Mouse (Mus musculus) stomach, embryonic 15.5 days (tissue): ENCODE measurements at regions not wholly inside any gene's neighbourhood (a gene's known extent, or its start where the extent isn't known, plus 50 kb on each side); places are given as distances from the start of the nearest gene placed in this dataset.

ENCODE experiments used
- ATAC-seq: fragments of 200-750 bp; cut with Nextera tagmentation; 2 replicates; pipeline ENCODE4 v1.8.0; 2017; ENCODE audit warnings: low read depth, moderate number of reproducible peaks, moderate TSS enrichment; ENCODE audit not compliant: insufficient read depth, low FRiP score
- H3K27ac ChIP-seq: fragments of 300-500 bp; sonication (generic); 2 replicates; pipeline ENCODE4 v1.5.1; 2015; ENCODE audit warnings: mild to moderate bottlenecking, inconsistent platforms
- H3K27me3 ChIP-seq: fragments of 300-500 bp; sonication (generic); replicated peaks from 2 replicates; pipeline ENCODE4 v1.6.1; 2015; ENCODE audit warnings: inconsistent platforms
- H3K36me3 ChIP-seq: fragments of 300-500 bp; sonication (generic); 2 replicates; pipeline ENCODE4 v1.6.1; 2015; ENCODE audit warnings: inconsistent platforms
- H3K4me1 ChIP-seq: fragments of 300-500 bp; sonication (generic); 2 replicates; pipeline ENCODE4 v1.6.1; 2015; ENCODE audit warnings: inconsistent platforms
- H3K4me2 ChIP-seq: fragments of 300-500 bp; sonication (generic); 2 replicates; pipeline ENCODE4 v1.6.1; 2015; ENCODE audit warnings: mild to moderate bottlenecking, inconsistent platforms
- H3K4me3 ChIP-seq: fragments of 300-500 bp; sonication (generic); replicated peaks from 2 replicates; pipeline ENCODE4 v1.5.1; 2015; ENCODE audit warnings: inconsistent platforms
- H3K9ac ChIP-seq: fragments of 300-500 bp; sonication (generic); 2 replicates; pipeline ENCODE4 v1.6.1; 2015; ENCODE audit warnings: inconsistent platforms
- H3K9me3 ChIP-seq: fragments of 300-500 bp; sonication (generic); 2 replicates; pipeline ENCODE4 v1.6.1; 2016; ENCODE audit warnings: inconsistent platforms
- WGBS: fragments of 180-500 bp; shearing (Covaris S2); methylation state at CpG from one replicate; pipeline ENCODE4 v1.1.7; 2015; 5-methylcytosine and 5-hydroxymethylcytosine counted together

DNA sequence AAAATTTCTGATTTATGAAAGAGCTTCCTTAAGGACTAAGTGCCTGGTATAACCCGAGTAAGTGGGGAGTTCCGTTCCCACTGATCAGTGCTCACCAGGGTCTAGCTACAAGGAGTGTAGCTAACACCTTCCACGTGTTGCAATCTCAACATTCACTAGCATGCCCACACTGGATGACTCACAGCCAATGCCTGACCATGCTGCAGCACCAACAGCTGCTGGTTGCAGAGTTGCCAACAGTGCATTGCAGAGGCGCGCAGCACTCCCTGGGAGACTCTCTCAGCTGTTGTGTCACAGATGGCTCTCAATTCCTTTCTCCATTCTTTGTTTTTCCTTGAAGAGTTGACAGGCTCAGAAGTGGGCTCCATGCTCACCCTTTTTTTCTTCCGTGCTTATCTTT, 787.5 kb upstream of the Tenm3 start:
- no peak for ATAC-seq
- Histone ChIP-seq H3K4me2 (no peak overlapping the region), H3K9ac (no peak overlapping the region), H3K27ac (no peak overlapping the region), H3K27me3 (no peaks in the 10 kb centered on the region), H3K4me3 (no peak overlapping the region), H3K9me3 (no peaks in the 10 kb centered on the region), H3K4me1 (no peaks in the 10 kb centered on the region), H3K36me3 (no peaks in the 10 kb centered on the region)
- WGBS = 73% methylated on average over 6 of the region's 6 CpGs

DNA sequence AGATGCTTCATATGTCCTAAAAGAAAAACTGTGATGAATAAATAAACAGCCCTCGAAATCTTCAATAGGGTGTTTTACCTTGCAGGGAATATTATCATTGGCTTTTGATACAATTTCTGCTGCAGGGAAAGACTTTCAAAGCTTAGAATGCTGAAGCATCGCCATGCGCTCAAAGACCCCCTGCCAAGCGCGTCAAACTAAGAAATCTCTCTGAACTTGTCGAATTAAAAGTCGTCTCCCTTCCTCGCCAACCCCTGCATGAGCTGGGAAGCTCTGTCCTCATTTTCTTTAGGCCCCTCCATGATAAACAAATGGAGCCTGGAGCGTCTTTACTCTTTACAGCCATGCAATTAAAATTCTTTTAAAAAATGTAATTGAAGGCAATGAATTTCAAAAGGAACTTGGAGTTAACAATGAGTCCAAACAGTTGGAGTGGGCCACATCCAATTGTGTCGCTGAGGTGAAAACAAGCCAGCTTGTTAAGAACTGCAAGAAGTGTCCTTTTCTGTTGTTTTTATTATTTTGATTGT, 784.3 kb upstream of the Tenm3 start:
- 40% methylated on average over 10 of the region's 10 CpGs for WGBS
- H3K9me3 ChIP-seq = no peaks in the 10 kb centered on the region
- H3K27me3 ChIP-seq = no peaks in the 10 kb centered on the region
- no peak overlapping the region for H3K27ac ChIP-seq
- no peaks in the 10 kb centered on the region for H3K36me3 ChIP-seq
- no peak overlapping the region for H3K4me3 ChIP-seq
- no peak overlapping the region for H3K4me2 ChIP-seq
- no peak for ATAC-seq
- H3K4me1 ChIP-seq = no peaks in the 10 kb centered on the region
- H3K9ac ChIP-seq = no peak overlapping the region

DNA sequence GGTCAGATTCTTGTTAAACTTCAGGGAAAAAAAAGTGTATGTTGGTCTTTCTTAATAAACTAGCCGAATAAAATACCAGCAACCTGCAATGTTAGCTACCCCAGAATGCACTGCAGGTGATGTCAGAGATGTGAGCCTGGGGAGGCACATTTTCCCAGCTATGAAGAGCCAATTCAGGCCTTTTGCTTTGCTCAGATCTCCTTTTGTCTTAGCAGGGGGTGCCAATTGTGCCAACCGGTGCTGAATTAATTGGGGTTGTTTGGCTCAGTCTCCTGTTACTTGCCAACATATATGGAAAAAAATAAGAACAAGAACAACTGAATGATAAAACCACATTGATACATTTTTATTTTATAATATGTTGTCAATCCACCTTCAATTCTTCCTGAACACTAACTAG, 751.8 kb upstream of the Tenm3 start:
- ATAC-seq = no peak
- WGBS = 68% methylated on average over 2 of the region's 2 CpGs
- no peak overlapping the region for H3K27ac ChIP-seq
- no peak overlapping the region for H3K4me3 ChIP-seq
- H3K27me3 ChIP-seq = no peaks in the 10 kb centered on the region
- no peaks in the 10 kb centered on the region for H3K36me3 ChIP-seq
- H3K4me1 ChIP-seq = no peaks in the 10 kb centered on the region
- H3K4me2 ChIP-seq = no peak overlapping the region
- no peaks in the 10 kb centered on the region for H3K9me3 ChIP-seq
- H3K9ac ChIP-seq = no peak overlapping the region

GRCm38 (mm10) chr8:49567423-49567822, 723.7 kb upstream of the Tenm3 start:
- Histone ChIP-seq H3K4me2 (no peak overlapping the region), H3K36me3 (no peaks in the 10 kb centered on the region), H3K4me3 (no peak overlapping the region), H3K9me3 (no peaks in the 10 kb centered on the region), H3K9ac (no peak overlapping the region), H3K4me1 (no peaks in the 10 kb centered on the region), H3K27ac (no peak overlapping the region), H3K27me3 (no peaks in the 10 kb centered on the region)
- no peak for ATAC-seq
- 63% methylated on average over 3 of the region's 3 CpGs for WGBS

DNA sequence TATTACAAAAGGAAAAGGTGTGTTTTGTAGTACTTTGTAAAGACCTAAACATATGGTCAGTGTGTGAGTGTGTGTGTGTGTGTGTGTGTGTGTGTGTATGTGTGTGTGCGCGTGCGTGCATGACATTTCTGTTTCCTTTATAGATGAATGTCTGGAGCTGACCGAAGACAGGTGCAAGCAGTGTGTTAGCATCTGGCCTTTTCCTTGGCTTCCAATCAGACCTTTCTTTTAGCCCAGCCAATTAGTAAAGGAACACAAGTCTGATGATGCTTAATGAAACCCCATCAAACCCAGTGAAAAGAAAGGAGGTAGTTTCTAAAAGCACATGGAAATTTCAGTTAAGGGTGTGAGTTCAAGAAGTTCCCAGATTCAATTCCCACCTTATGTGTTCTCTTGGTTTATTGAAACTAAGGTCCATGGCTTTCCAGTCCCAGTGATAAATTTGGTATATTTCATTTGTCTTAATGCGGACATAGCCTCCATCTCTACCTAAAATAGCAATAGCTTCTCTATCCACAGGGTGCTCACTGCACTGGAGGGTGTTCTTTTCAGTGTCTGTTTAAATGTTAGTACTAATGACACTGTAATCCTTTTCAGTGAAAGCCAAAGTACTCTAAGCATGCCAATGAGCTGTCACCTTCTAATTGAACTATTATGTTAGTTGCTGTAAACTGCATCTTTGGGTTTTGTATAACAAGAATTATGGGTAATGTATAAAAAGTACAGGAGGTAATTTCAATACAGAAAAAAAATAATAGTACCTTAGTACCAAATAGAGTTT, 719.9 kb upstream of the Tenm3 start:
- H3K27me3 ChIP-seq = no peaks in the 10 kb centered on the region
- no peak overlapping the region for H3K27ac ChIP-seq
- WGBS = 90% methylated on average over 5 of the region's 5 CpGs
- H3K36me3 ChIP-seq = no peaks in the 10 kb centered on the region
- no peak overlapping the region for H3K4me3 ChIP-seq
- no peak overlapping the region for H3K9ac ChIP-seq
- no peak overlapping the region for H3K4me2 ChIP-seq
- no peaks in the 10 kb centered on the region for H3K9me3 ChIP-seq
- no peak for ATAC-seq
- no peaks in the 10 kb centered on the region for H3K4me1 ChIP-seq

- Histone ChIP-seq H3K4me1 (no peaks in the 10 kb centered on the region), H3K9me3 (no peaks in the 10 kb centered on the region), H3K9ac (no peak overlapping the region), H3K27ac (no peak overlapping the region), H3K36me3 (no peaks in the 10 kb centered on the region), H3K4me2 (no peak overlapping the region), H3K27me3 (no peaks in the 10 kb centered on the region), H3K4me3 (no peak overlapping the region)
- no peak for ATAC-seq
- WGBS = 80% methylated on average over 4 of the region's 4 CpGs
Observed at GRCm38 (mm10) chr8:49562976-49563375, 719.2 kb upstream of the Tenm3 start.

- Histone ChIP-seq H3K4me3 (no peak overlapping the region), H3K9me3 (no peaks in the 10 kb centered on the region), H3K36me3 (no peaks in the 10 kb centered on the region), H3K27ac (no peak overlapping the region), H3K27me3 (no peaks in the 10 kb centered on the region), H3K4me1 (no peaks in the 10 kb centered on the region), H3K4me2 (no peak overlapping the region), H3K9ac (no peak overlapping the region)
- WGBS = 45% methylated on average over 7 of the region's 7 CpGs
- ATAC-seq = no peak
Observed at GRCm38 (mm10) chr8:49555724-49556457, 712.1 kb upstream of the Tenm3 start.

GRCm38 (mm10) chr8:49553175-49553574, 709.4 kb upstream of the Tenm3 start:
- H3K9me3 ChIP-seq = no peaks in the 10 kb centered on the region
- no peak overlapping the region for H3K4me3 ChIP-seq
- H3K36me3 ChIP-seq = no peaks in the 10 kb centered on the region
- H3K27ac ChIP-seq = no peak overlapping the region
- WGBS = 79% methylated on average over 3 of the region's 3 CpGs
- H3K4me1 ChIP-seq = no peaks in the 10 kb centered on the region
- no peak for ATAC-seq
- no peak overlapping the region for H3K9ac ChIP-seq
- H3K27me3 ChIP-seq = no peaks in the 10 kb centered on the region
- no peak overlapping the region for H3K4me2 ChIP-seq

- Histone ChIP-seq H3K9me3 (no peaks in the 10 kb centered on the region), H3K27ac (no peak overlapping the region), H3K4me2 (no peak overlapping the region), H3K4me3 (no peak overlapping the region), H3K4me1 (no peaks in the 10 kb centered on the region), H3K9ac (no peak overlapping the region), H3K36me3 (no peaks in the 10 kb centered on the region), H3K27me3 (no peaks in the 10 kb centered on the region)
- 80% methylated on average over 4 of the region's 4 CpGs for WGBS
- ATAC-seq = no peak
Observed at GRCm38 (mm10) chr8:49543321-49543720, 699.6 kb upstream of the Tenm3 start.

GRCm38 (mm10) chr8:49541337-49541736, 697.6 kb upstream of the Tenm3 start:
- no peaks in the 10 kb centered on the region for H3K36me3 ChIP-seq
- WGBS = 59% methylated on average over 5 of the region's 5 CpGs

GRCm38 (mm10) chr8:49533412-49534351, 689.9 kb upstream of the Tenm3 start:
- no peak overlapping the region for H3K9ac ChIP-seq
- H3K36me3 ChIP-seq = no peaks in the 10 kb centered on the region
- H3K27ac ChIP-seq = no peak overlapping the region
- no peak for ATAC-seq
- no peaks in the 10 kb centered on the region for H3K9me3 ChIP-seq
- 68% methylated on average over 5 of the region's 5 CpGs for WGBS
- no peak overlapping the region for H3K4me2 ChIP-seq
- no peak overlapping the region for H3K4me3 ChIP-seq
- no peaks in the 10 kb centered on the region for H3K4me1 ChIP-seq
- H3K27me3 ChIP-seq = no peaks in the 10 kb centered on the region

More at GRCm38 (mm10) chr8:49541337-49541736, 697.6 kb upstream of the Tenm3 start:
- Histone ChIP-seq H3K4me1 (no peaks in the 10 kb centered on the region), H3K27ac (no peak overlapping the region), H3K4me3 (no peak overlapping the region), H3K9me3 (no peaks in the 10 kb centered on the region), H3K9ac (no peak overlapping the region), H3K27me3 (no peaks in the 10 kb centered on the region), H3K4me2 (no peak overlapping the region)
- ATAC-seq = no peak
